Mouse (Mus musculus) midbrain, embryonic 11.5 days (tissue): ENCODE data around the gene Pip5k1a. TPM values are rescaled to one million over a fixed set of nuclear protein-coding genes. Genes with fewer than 3 reads are reported as not detected.

Experiments
- ATAC-seq: fragments of 200-750 bp; cut with Nextera tagmentation; 2 replicates; pipeline ENCODE4 v1.8.0; 2017; ENCODE audit warnings: moderate TSS enrichment, moderate library complexity; ENCODE audit not compliant: low FRiP score
- DNase-seq: peaks from one replicate; pipeline ENCODE4 v3.0.0; 2015; ENCODE audit warnings: low spot score; ENCODE audit errors: missing footprints
- H3K27ac ChIP-seq: fragments of 300-500 bp; sonication (generic); 2 replicates; pipeline ENCODE4 v1.5.1; 2014; ENCODE audit warnings: low read depth, low read length
- H3K27me3 ChIP-seq: fragments of 300-500 bp; sonication (generic); 2 replicates; pipeline ENCODE4 v1.6.1; 2014; ENCODE audit warnings: mild to moderate bottlenecking, low read length, moderate library complexity, mixed read lengths; ENCODE audit not compliant: control insufficient read depth, insufficient read depth
- H3K36me3 ChIP-seq: fragments of 300-500 bp; sonication (generic); 2 replicates; pipeline ENCODE4 v1.6.1; 2014; ENCODE audit warnings: mild to moderate bottlenecking, low read length, moderate library complexity, mixed read lengths; ENCODE audit not compliant: control insufficient read depth, insufficient read depth
- H3K4me1 ChIP-seq: fragments of 300-500 bp; sonication (generic); 2 replicates; pipeline ENCODE4 v1.6.1; 2014; ENCODE audit warnings: low read length; ENCODE audit not compliant: control insufficient read depth, insufficient read depth
- H3K4me2 ChIP-seq: fragments of 300-500 bp; sonication (generic); 2 replicates; pipeline ENCODE4 v1.6.1; 2014; ENCODE audit warnings: mild to moderate bottlenecking, moderate library complexity
- H3K4me3 ChIP-seq: fragments of 300-500 bp; sonication (generic); 2 replicates; pipeline ENCODE4 v1.5.1; 2014; ENCODE audit warnings: low read depth, low read length
- H3K9ac ChIP-seq: fragments of 300-500 bp; sonication (generic); 2 replicates; pipeline ENCODE4 v1.6.1; 2014; ENCODE audit warnings: low read length
- H3K9me3 ChIP-seq: fragments of 300-500 bp; sonication (generic); 2 replicates; pipeline ENCODE4 v1.6.1; 2016; ENCODE audit warnings: low read length; ENCODE audit not compliant: control insufficient read depth
- WGBS: fragments of 180-500 bp; shearing (Covaris S2); extraction: QIAGEN DNeasy Blood & Tissue Kit; methylation state at CpG from one replicate; pipeline ENCODE4 v1.1.7; 2014; 5-methylcytosine and 5-hydroxymethylcytosine counted together
- polyA plus RNA-seq: library from polyadenylated mRNA; unstranded; fragments of >200 nt; fragmentation: Nextera tagmentation; extraction: Ambion mirVana; gene quantifications from 2 replicates; pipeline ENCODE4 v1.2.1, GENCODE M21; 2014

Gene Pip5k1a
- polyA plus RNA-seq, 1 experiment from 2014 or later: 15.1 TPM

- no peaks in the 10 kb centered on the region for H3K9me3 ChIP-seq
- H3K4me3 ChIP-seq: no peak overlapping the region
- H3K9ac ChIP-seq: no peak overlapping the region
- no peak overlapping the region for H3K4me2 ChIP-seq
- whole genome bisulfite sequencing: 79% methylated on average over 8 of the region's 8 CpGs
- ATAC-seq (no peak), DNase-seq (peak; percentile 78)
- H3K4me1 ChIP-seq: no peaks in the 10 kb centered on the region
- H3K27me3 ChIP-seq: no peaks in the 10 kb centered on the region
- no peak overlapping the region for H3K27ac ChIP-seq
- peaks cover 24% of the 10 kb centered on the region for H3K36me3 ChIP-seq
These were observed 48.7 kb downstream of the Pip5k1a start for GRCm38 (mm10) chr3:95058078-95058477.

DNA sequence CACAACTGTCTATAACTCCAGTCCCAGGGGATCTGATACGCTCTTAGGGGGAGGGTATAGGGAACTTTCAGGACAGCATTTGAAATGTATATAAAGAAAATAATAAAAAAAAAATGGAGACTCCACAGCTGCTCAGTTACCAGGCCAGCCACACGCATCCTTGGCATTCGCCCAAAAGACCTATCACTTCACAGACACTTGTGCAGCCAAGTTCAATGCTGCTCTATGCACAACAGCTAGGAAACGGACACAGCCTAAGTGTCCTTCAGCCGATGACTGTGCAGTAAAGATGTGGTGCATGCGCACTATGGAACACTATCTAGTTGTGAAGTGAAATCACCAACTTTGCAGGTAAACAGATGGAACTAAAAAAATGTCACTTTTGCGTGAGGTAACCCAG is 50.5 kb downstream of the Pip5k1a start:
- Histone ChIP-seq H3K4me3 (no peak overlapping the region), H3K36me3 (peaks cover 14% of the 10 kb centered on the region), H3K9ac (no peak overlapping the region), H3K27me3 (no peaks in the 10 kb centered on the region), H3K9me3 (no peaks in the 10 kb centered on the region), H3K27ac (no peak overlapping the region), H3K4me1 (no peaks in the 10 kb centered on the region), H3K4me2 (no peak overlapping the region)
- DNase-seq (no peak), ATAC-seq (no peak)
- WGBS: 95% methylated on average over 7 of the region's 7 CpGs

GRCm38 (mm10) chr3:95054481-95055260 is 52.1 kb downstream of the Pip5k1a start:
- Histone ChIP-seq H3K27me3 (no peaks in the 10 kb centered on the region), H3K4me2 (no peak overlapping the region), H3K4me1 (no peaks in the 10 kb centered on the region), H3K27ac (no peak overlapping the region), H3K4me3 (no peak overlapping the region), H3K9ac (no peak overlapping the region), H3K36me3 (peaks cover 4% of the 10 kb centered on the region), H3K9me3 (no peaks in the 10 kb centered on the region)
- DNase-seq: peak; percentile 73
- WGBS: 59% methylated on average over 10 of the region's 10 CpGs
- no peak for ATAC-seq

GRCm38 (mm10) chr3:95053701-95054100 is 53.0 kb downstream of the Pip5k1a start:
- Histone ChIP-seq H3K4me2 (no peak overlapping the region), H3K36me3 (0 out of 2 replicates have a peak, but pooled peaks cover 2% of the 10 kb centered on the region), H3K9me3 (no peaks in the 10 kb centered on the region), H3K9ac (no peak overlapping the region), H3K4me3 (no peak overlapping the region), H3K27me3 (no peaks in the 10 kb centered on the region), H3K27ac (no peak overlapping the region), H3K4me1 (no peaks in the 10 kb centered on the region)
- DNase-seq (peak; percentile 88), ATAC-seq (peak; percentile 57)
- 48% methylated on average over 3 of the region's 3 CpGs for WGBS

DNA sequence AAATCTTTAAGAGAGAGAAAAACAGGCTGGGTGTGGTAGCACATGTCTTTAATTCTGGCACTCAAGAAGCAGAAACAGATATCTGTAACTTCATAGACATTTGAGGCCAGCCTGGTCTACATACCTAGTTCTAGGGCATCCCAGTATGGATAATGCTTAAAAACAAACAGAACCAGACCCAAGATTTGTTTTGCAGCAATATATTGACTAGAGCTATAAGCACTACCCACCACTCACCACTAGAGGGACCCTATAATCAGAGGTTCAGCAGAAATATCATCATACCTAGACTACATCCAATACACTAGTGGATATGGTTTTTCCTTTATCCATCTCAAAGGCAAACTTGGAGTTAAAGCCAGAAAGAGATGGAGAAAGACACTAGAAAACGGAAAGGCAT is 53.8 kb downstream of the Pip5k1a start:
- Histone ChIP-seq H3K27ac (no peak overlapping the region), H3K4me2 (no peak overlapping the region), H3K4me3 (no peak overlapping the region), H3K27me3 (no peaks in the 10 kb centered on the region), H3K4me1 (no peaks in the 10 kb centered on the region), H3K9ac (no peak overlapping the region), H3K36me3 (0 out of 2 replicates have a peak, but pooled peaks cover under 1% of the 10 kb centered on the region), H3K9me3 (no peaks in the 10 kb centered on the region)
- no peak for ATAC-seq
- DNase-seq: peak; percentile 90
- WGBS: 72% methylated on average over 1 of the region's 1 CpGs

- Histone ChIP-seq H3K4me3 (no peak overlapping the region), H3K27me3 (no peaks in the 10 kb centered on the region), H3K4me2 (no peak overlapping the region), H3K27ac (no peak overlapping the region), H3K9ac (no peak overlapping the region), H3K36me3 (no peaks in the 10 kb centered on the region), H3K9me3 (no peaks in the 10 kb centered on the region), H3K4me1 (no peaks in the 10 kb centered on the region)
- DNase-seq: no peak
- 85% methylated on average over 3 of the region's 3 CpGs for WGBS
- no peak for ATAC-seq
These were observed 58.8 kb downstream of the Pip5k1a start for GRCm38 (mm10) chr3:95047914-95048313.

DNA sequence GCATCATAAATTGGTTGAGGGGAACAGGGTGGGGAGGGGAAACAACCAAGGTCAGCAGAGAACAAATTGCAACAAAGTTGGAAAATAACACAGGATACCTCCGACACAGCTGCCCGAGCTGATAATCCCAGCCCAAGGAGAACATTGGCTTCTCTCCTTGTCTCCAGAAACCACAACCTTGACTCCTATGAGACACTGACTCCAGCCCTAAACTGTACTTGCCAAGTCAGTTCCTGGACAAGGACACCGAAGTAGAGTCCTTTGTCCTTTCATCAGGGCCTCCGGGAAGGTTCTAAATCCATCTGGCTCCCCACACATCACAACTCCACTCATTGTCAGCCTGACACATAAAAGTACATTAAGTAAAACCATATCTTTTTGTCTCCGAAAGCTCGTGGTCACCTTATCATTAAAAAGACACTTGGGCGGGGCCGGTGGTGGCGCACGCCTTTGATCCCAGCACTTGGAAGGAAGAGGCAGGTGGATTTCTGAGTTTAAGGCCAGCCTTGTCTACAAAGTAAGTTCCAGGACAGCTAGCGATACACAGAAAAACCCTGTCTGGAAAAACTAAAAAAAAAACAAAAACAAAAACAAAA is 60.2 kb downstream of the Pip5k1a start:
- Histone ChIP-seq H3K27ac (no peak overlapping the region), H3K36me3 (no peaks in the 10 kb centered on the region), H3K9ac (no peak overlapping the region), H3K4me1 (peaks cover 1% of the 10 kb centered on the region), H3K4me3 (no peak overlapping the region), H3K4me2 (no peak overlapping the region), H3K27me3 (no peaks in the 10 kb centered on the region), H3K9me3 (no peaks in the 10 kb centered on the region)
- ATAC-seq (no peak), DNase-seq (no peak)
- 94% methylated on average over 11 of the region's 11 CpGs for WGBS

GRCm38 (mm10) chr3:95043251-95043650 is 63.5 kb downstream of the Pip5k1a start:
- DNase-seq: no peak
- no peak overlapping the region for H3K9ac ChIP-seq
- no peak for ATAC-seq

DNA sequence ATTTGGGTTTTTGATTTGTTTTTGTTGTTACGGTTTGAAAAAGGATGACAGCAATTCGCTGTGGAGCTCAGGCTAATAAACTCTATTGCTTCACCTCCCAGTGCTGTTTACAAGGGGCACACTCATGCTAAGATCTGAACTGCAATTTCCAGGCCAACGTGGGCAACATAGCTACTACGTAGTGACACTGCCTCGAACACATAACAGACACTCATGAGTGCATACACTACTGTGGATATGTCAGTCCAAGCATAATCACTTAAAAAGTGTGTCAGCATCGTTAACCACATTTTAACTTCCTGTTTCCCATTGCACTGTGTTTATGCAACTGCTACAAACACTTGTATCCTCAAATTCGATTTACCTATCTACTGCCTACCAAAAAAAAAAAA is 63.9 kb downstream of the Pip5k1a start:
- Histone ChIP-seq H3K4me3 (peak overlapping the region; percentile 61), H3K4me2 (peak overlapping the region; percentile 36), H3K27ac (no peak overlapping the region), H3K9ac (no peak overlapping the region), H3K27me3 (no peaks in the 10 kb centered on the region), H3K36me3 (no peaks in the 10 kb centered on the region), H3K4me1 (peaks cover 5% of the 10 kb centered on the region), H3K9me3 (no peaks in the 10 kb centered on the region)
- DNase-seq (no peak), ATAC-seq (peak; percentile 56)
- WGBS: 33% methylated on average over 7 of the region's 7 CpGs

More at GRCm38 (mm10) chr3:95043251-95043650, 63.5 kb downstream of the Pip5k1a start:
- Histone ChIP-seq H3K4me2 (no peak overlapping the region), H3K4me1 (peaks cover 5% of the 10 kb centered on the region), H3K27me3 (no peaks in the 10 kb centered on the region), H3K9me3 (no peaks in the 10 kb centered on the region), H3K27ac (no peak overlapping the region), H3K4me3 (no peak overlapping the region), H3K36me3 (no peaks in the 10 kb centered on the region)
- 79% methylated on average over 6 of the region's 6 CpGs for WGBS
